Mouse (Mus musculus) stomach, postnatal 0 days (tissue): ENCODE measurements around the gene Tbxa2r.

ENCODE experiments used
- CTCF ChIP-seq: IDR thresholded peaks from 2 replicates; pipeline ENCODE4 v1.5.1; 2016; ENCODE audit warnings: antibody characterized with exemption, low read depth, mild to moderate bottlenecking, moderate library complexity
- EP300 ChIP-seq: optimal IDR thresholded peaks from 2 replicates; pipeline ENCODE3; 2016; ENCODE audit warnings: antibody characterized with exemption

GRCm38 (mm10) chr10:81349146-81349545 lies 20.6 kb downstream of the Tbxa2r start:
- TF ChIP-seq CTCF: peak; percentile 19; the same call in 1 of the 2 replicates
- TF ChIP-seq EP300: no peak
